Mouse (Mus musculus) spleen, postnatal 4 days (tissue): ENCODE results near the gene Tmem116.
"Not testable (repeated sequence)": the region's sequence is repeated elsewhere in the genome, so short reads cannot be mapped to it uniquely, and the experiment has no call there.

Source experiments
- DNase-seq, 2 experiments: peaks; one replicate each; pipeline ENCODE4 v3.0.0; 2022; ENCODE audit warnings: low spot score in 2 of 2

Tmem116 gene

GRCm38 (mm10) chr5:121462967-121463366 lies 11.3 kb downstream of the Tmem116 start:
- no peak for DNase-seq

- no peak for DNase-seq
Observed at GRCm38 (mm10) chr5:121463601-121464250, 12.0 kb downstream of the Tmem116 start.

- DNase-seq, result no peak
Observed at GRCm38 (mm10) chr5:121469566-121469965, 17.9 kb downstream of the Tmem116 start.

GRCm38 (mm10) chr5:121472411-121472810 lies 20.7 kb downstream of the Tmem116 start:
- DNase-seq, result no peak

- DNase-seq, result no peak
Observed at GRCm38 (mm10) chr5:121474610-121475009, 22.9 kb downstream of the Tmem116 start.

- DNase-seq, result no peak
Observed at GRCm38 (mm10) chr5:121476040-121476439, 24.3 kb downstream of the Tmem116 start.

GRCm38 (mm10) chr5:121477680-121478079 lies 26.0 kb downstream of the Tmem116 start:
- DNase-seq, result peak in 1 of 2 experiments; percentile 37

GRCm38 (mm10) chr5:121484801-121485200 lies 33.1 kb downstream of the Tmem116 start:
- no peak for DNase-seq

GRCm38 (mm10) chr5:121493305-121493704 lies 41.6 kb downstream of the Tmem116 start:
- no peak for DNase-seq

- no peak for DNase-seq
Observed at GRCm38 (mm10) chr5:121500719-121501118, 49.0 kb downstream of the Tmem116 start.

- not testable (repeated sequence) for DNase-seq
Observed at GRCm38 (mm10) chr5:121501424-121501996, 49.8 kb downstream of the Tmem116 start.

GRCm38 (mm10) chr5:121503231-121503630 lies 51.5 kb downstream of the Tmem116 start, which contains the start of gene Adam1b:
TSS of gene Adam1b (minus strand) at chr5:121503435.
- DNase-seq, result no peak

GRCm38 (mm10) chr5:121506846-121507245 lies 55.2 kb downstream of the Tmem116 start:
- DNase-seq, result no peak

GRCm38 (mm10) chr5:121510009-121510408 lies 58.3 kb downstream of the Tmem116 start:
- no peak for DNase-seq

- DNase-seq, result no peak
Observed at GRCm38 (mm10) chr5:121518983-121519382, 67.3 kb downstream of the Tmem116 start.

GRCm38 (mm10) chr5:121519758-121520157 lies 68.1 kb downstream of the Tmem116 start:
- DNase-seq, result not testable (repeated sequence)

GRCm38 (mm10) chr5:121525774-121526450 lies 74.2 kb downstream of the Tmem116 start:
- no peak for DNase-seq

- DNase-seq, result no peak
Observed at GRCm38 (mm10) chr5:121526526-121526925, 74.8 kb downstream of the Tmem116 start.

- no peak for DNase-seq
Observed at GRCm38 (mm10) chr5:121526961-121527360, 75.3 kb downstream of the Tmem116 start.

GRCm38 (mm10) chr5:121534521-121534920 lies 82.8 kb downstream of the Tmem116 start:
- DNase-seq, result peak in 1 of 2 experiments; percentile 69

- no peak for DNase-seq
Observed at GRCm38 (mm10) chr5:121535116-121535515, 83.4 kb downstream of the Tmem116 start.

GRCm38 (mm10) chr5:121536921-121537555 lies 85.3 kb downstream of the Tmem116 start:
- DNase-seq, result no peak
